ENCODE assay signal across 13 mouse cellular contexts in the genomic region with DNA sequence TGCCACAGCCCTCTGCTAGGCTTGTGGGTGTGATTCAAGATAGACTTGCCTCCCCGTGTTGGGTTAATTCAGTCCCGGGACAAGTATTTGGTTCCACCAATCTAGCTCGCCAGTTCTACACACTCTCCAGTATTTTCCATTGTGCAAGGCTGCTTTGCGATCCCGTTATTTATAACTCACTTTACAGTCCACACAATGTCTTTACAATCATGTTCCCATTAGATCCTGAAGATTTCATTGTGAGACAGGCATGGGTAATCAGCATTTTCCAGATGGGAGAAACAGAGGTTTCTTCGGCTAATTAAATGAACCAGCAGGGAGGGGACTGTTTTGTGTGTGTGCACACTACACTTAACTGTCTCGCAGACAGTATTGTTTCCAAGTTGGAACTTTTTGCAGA.
DNase-seq lines count a peak whose midpoint lies in the region; ATAC-seq and TF ChIP-seq lines count a peak whose summit lies in the region.
"Had no signal": no experiment of that assay in that cellular context is flagged by ENCODE, and none has a peak within 500 bp of the region (broad histone marks: within the 10 kb centered on the region; RNA-seq: fewer than 3 reads in every experiment).

No protein-coding gene starts in this region.

- peaks cover 14% of the 10 kb centered on the region; the same call in 1 of the 2 replicates for H3K4me1 ChIP-seq in forebrain, embryonic 11.5 days (replicated peaks; ENCODE audit: control insufficient read depth, insufficient read depth, low read length)
- H3K4me1 ChIP-seq in forebrain, embryonic 13.5 days = peaks cover 35% of the 10 kb centered on the region
- H3K4me1 ChIP-seq in hindbrain, embryonic 11.5 days (replicated peaks; ENCODE audit: control insufficient read depth, insufficient read depth, low read length) = peaks cover 3% of the 10 kb centered on the region; the same call in 1 of the 2 replicates
- H3K4me1 ChIP-seq in hindbrain, postnatal 0 days (ENCODE audit: insufficient read depth, low read length) = peaks cover 4% of the 10 kb centered on the region; the same call in 1 of the 2 replicates
- H3K4me1 ChIP-seq in neural tube, embryonic 15.5 days = peaks cover 26% of the 10 kb centered on the region

- WGBS in forebrain, embryonic 11.5 days = 33% methylated on average over 7 of the region's 7 CpGs
- WGBS in forebrain, embryonic 13.5 days = 13% methylated on average over 7 of the region's 7 CpGs
- 56% methylated on average over 7 of the region's 7 CpGs for WGBS in hindbrain, embryonic 11.5 days
- 44% methylated on average over 7 of the region's 7 CpGs for WGBS in hindbrain, postnatal 0 days
- 14% methylated on average over 7 of the region's 7 CpGs for WGBS in neural tube, embryonic 15.5 days

- no peaks in the 10 kb centered on the region; the same call in 1 of the 2 replicates for H3K36me3 ChIP-seq in forebrain, embryonic 11.5 days (ENCODE audit: control insufficient read depth, insufficient read depth, low read length)
- H3K36me3 ChIP-seq in forebrain, embryonic 13.5 days (ENCODE audit: poor library complexity, severe bottlenecking) = peaks cover 8% of the 10 kb centered on the region; the same call in 1 of the 2 replicates
- no peaks in the 10 kb centered on the region for H3K36me3 ChIP-seq in hindbrain, embryonic 11.5 days (ENCODE audit: control insufficient read depth, insufficient read depth, low read length)
- H3K36me3 ChIP-seq in hindbrain, postnatal 0 days (ENCODE audit: insufficient read depth, low read length) = peaks cover 8% of the 10 kb centered on the region; the same call in 1 of the 2 replicates
- H3K36me3 ChIP-seq in neural tube, embryonic 15.5 days = no peaks in the 10 kb centered on the region
- H3K36me3 ChIP-seq: neural tube, embryonic 13.5 days had no signal

- no peak overlapping the region for H3K9ac ChIP-seq in forebrain, embryonic 11.5 days (ENCODE audit: low read length)
- no peak overlapping the region for H3K9ac ChIP-seq in forebrain, embryonic 13.5 days
- no peak overlapping the region for H3K9ac ChIP-seq in hindbrain, embryonic 11.5 days (ENCODE audit: low read depth, low read length)
- no peak overlapping the region for H3K9ac ChIP-seq in hindbrain, postnatal 0 days (replicated peaks; ENCODE audit: low read length)
- H3K9ac ChIP-seq in neural tube, embryonic 15.5 days (replicated peaks) = no peak overlapping the region
- H3K9ac ChIP-seq: hindbrain, embryonic 15.5 days; liver, postnatal 0 days; neural tube, embryonic 13.5 days had no signal

- peak; percentile 15; the same call in 1 of the 2 replicates for ATAC-seq in forebrain, embryonic 11.5 days (replicated peaks; ENCODE audit: low FRiP score)
- ATAC-seq in forebrain, embryonic 13.5 days = no peak
- ATAC-seq in hindbrain, embryonic 11.5 days (ENCODE audit: low FRiP score) = peak; percentile 18; the same call in 1 of the 2 replicates
- no peak for ATAC-seq in hindbrain, postnatal 0 days
- ATAC-seq in neural tube, embryonic 15.5 days (ENCODE audit: low FRiP score) = no peak
- ATAC-seq: liver, postnatal 0 days had no signal

- no peak overlapping the region for H3K4me2 ChIP-seq in forebrain, embryonic 11.5 days (ENCODE audit: low read depth, low read length, severe bottlenecking)
- H3K4me2 ChIP-seq in forebrain, embryonic 13.5 days = no peak overlapping the region
- H3K4me2 ChIP-seq in hindbrain, embryonic 11.5 days (replicated peaks; ENCODE audit: low read depth, low read length) = no peak overlapping the region
- no peak overlapping the region for H3K4me2 ChIP-seq in hindbrain, postnatal 0 days (ENCODE audit: low read depth, low read length)
- no peak overlapping the region for H3K4me2 ChIP-seq in neural tube, embryonic 15.5 days
- H3K4me2 ChIP-seq: hindbrain, embryonic 15.5 days; neural tube, embryonic 13.5 days had no signal

- TF ChIP-seq CTCF in hindbrain, postnatal 0 days (IDR thresholded peaks at IDR 0.05; ENCODE audit: low read depth) = no peak

- no peak overlapping the region for H3K4me3 ChIP-seq in forebrain, embryonic 11.5 days (ENCODE audit: low read depth, low read length)
- no peak overlapping the region for H3K4me3 ChIP-seq in forebrain, embryonic 13.5 days
- H3K4me3 ChIP-seq in hindbrain, embryonic 11.5 days (ENCODE audit: low read depth, low read length) = no peak overlapping the region
- H3K4me3 ChIP-seq in hindbrain, postnatal 0 days (ENCODE audit: low read length) = no peak overlapping the region
- H3K4me3 ChIP-seq in neural tube, embryonic 15.5 days (replicated peaks) = no peak overlapping the region
- H3K4me3 ChIP-seq: hindbrain, embryonic 15.5 days; megakaryocyte, embryonic 14.5 days; neural tube, embryonic 13.5 days had no signal

- H3K27ac ChIP-seq in forebrain, embryonic 11.5 days (ENCODE audit: low read depth, low read length) = no peak overlapping the region
- no peak overlapping the region for H3K27ac ChIP-seq in forebrain, embryonic 13.5 days
- H3K27ac ChIP-seq in hindbrain, embryonic 11.5 days (ENCODE audit: low read depth, low read length) = no peak overlapping the region
- no peak overlapping the region for H3K27ac ChIP-seq in hindbrain, postnatal 0 days
- H3K27ac ChIP-seq in neural tube, embryonic 15.5 days (replicated peaks) = 0 out of 2 replicates have a peak overlapping the region, but pooled peaks have one; percentile 19
- H3K27ac ChIP-seq: hindbrain, embryonic 15.5 days; neural tube, embryonic 13.5 days had no signal

- DNase-seq in forebrain, embryonic 11.5 days (ENCODE audit: low spot score) = no peak
- DNase-seq in hindbrain, embryonic 11.5 days (ENCODE audit: low spot score) = no peak
- no peak for DNase-seq in hindbrain, postnatal 0 days (ENCODE audit: low spot score)
- DNase-seq in testis, postnatal 10 days (ENCODE audit: low spot score) = peak; percentile 36
- no peak for DNase-seq in testis, postnatal 14 days (ENCODE audit: low spot score)
- DNase-seq in kidney, postnatal 36 days = no peak
- DNase-seq: liver, postnatal 0 days; thymus, postnatal 36 days had no signal

- no peaks in the 10 kb centered on the region for H3K9me3 ChIP-seq in forebrain, embryonic 11.5 days (ENCODE audit: control insufficient read depth, low read length)
- no peaks in the 10 kb centered on the region for H3K9me3 ChIP-seq in forebrain, embryonic 13.5 days (replicated peaks)
- no peaks in the 10 kb centered on the region for H3K9me3 ChIP-seq in hindbrain, embryonic 11.5 days (ENCODE audit: control insufficient read depth, low read length)
- H3K9me3 ChIP-seq in hindbrain, postnatal 0 days (ENCODE audit: low read length) = no peaks in the 10 kb centered on the region
- no peaks in the 10 kb centered on the region for H3K9me3 ChIP-seq in neural tube, embryonic 15.5 days (replicated peaks)
- H3K9me3 ChIP-seq: hindbrain, embryonic 15.5 days; megakaryocyte, embryonic 14.5 days; neural tube, embryonic 13.5 days had no signal

- H3K27me3 ChIP-seq in forebrain, embryonic 11.5 days (ENCODE audit: control insufficient read depth, insufficient read depth, low read length) = no peaks in the 10 kb centered on the region
- no peaks in the 10 kb centered on the region for H3K27me3 ChIP-seq in forebrain, embryonic 13.5 days
- no peaks in the 10 kb centered on the region for H3K27me3 ChIP-seq in hindbrain, embryonic 11.5 days (ENCODE audit: control insufficient read depth, insufficient read depth, low read length)
- no peaks in the 10 kb centered on the region for H3K27me3 ChIP-seq in hindbrain, postnatal 0 days (ENCODE audit: insufficient read depth, low read length)
- H3K27me3 ChIP-seq in neural tube, embryonic 15.5 days (replicated peaks) = no peaks in the 10 kb centered on the region
- H3K27me3 ChIP-seq: hindbrain, embryonic 15.5 days; megakaryocyte, embryonic 14.5 days; neural tube, embryonic 13.5 days had no signal

Comparison
In these comparisons a context has a peak if more than half of its experiments do, and no peak if none do; other contexts are left out.
1. ATAC-seq: peak in forebrain, embryonic 11.5 days (single experiment) and hindbrain, embryonic 11.5 days (single experiment); none in forebrain, embryonic 13.5 days (single experiment), hindbrain, postnatal 0 days (single experiment) and neural tube, embryonic 15.5 days (single experiment).